Mouse (Mus musculus) myocyte (in vitro differentiated cells): ENCODE results near the gene Stox2.

Experiments
- CEBPB ChIP-seq: IDR thresholded peaks from 2 replicates; pipeline ENCODE4 v1.6.1; 2011; ENCODE audit warnings: mild to moderate bottlenecking, moderate library complexity; ENCODE audit not compliant: poor library complexity, insufficient read depth, severe bottlenecking
- POLR2A ChIP-seq: IDR thresholded peaks from one replicate; pipeline ENCODE4 v1.6.1; 2011; ENCODE audit warnings: low read depth, mild to moderate bottlenecking, control low read depth, moderate library complexity; ENCODE audit not compliant: insufficient read length
- POLR2AphosphoS2 ChIP-seq: IDR thresholded peaks from one replicate; pipeline ENCODE4 v1.6.1; 2011; ENCODE audit warnings: low read depth, control low read depth; ENCODE audit not compliant: insufficient read length
- TCF12 ChIP-seq: IDR thresholded peaks from one replicate; pipeline ENCODE4 v1.6.1; 2011; ENCODE audit warnings: mild to moderate bottlenecking, control low read depth; ENCODE audit not compliant: poor library complexity, insufficient read depth, severe bottlenecking
- USF1 ChIP-seq: IDR thresholded peaks from one replicate; pipeline ENCODE4 v1.6.1; 2011; ENCODE audit warnings: low read depth, mild to moderate bottlenecking, control low read depth, moderate library complexity

DNA sequence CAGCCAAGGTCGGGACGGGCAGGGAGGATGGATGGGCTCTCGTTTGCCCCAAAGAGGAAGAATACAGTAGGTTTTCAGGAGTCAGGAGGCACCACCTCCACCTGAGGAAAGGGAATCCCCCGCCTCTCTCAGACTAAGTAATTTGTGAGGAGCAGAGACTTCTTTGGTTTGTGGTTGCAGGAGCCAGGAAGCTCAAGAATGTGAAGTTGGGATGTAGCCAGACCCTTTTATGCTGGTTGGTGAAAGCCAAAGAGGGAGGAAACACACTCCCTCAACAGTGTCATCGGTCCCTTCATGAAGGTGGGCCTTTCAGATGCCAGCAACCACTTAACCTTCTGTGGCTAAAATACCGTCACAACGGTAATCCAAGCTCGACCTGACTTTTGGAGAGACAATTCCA, 119.8 kb downstream of the Stox2 start:
- no peak for TF ChIP-seq POLR2A
- TF ChIP-seq POLR2AphosphoS2, result no peak
- TF ChIP-seq TCF12, result no peak
- no peak for TF ChIP-seq USF1
- TF ChIP-seq CEBPB, result no peak
